Mouse (Mus musculus) embryonic fibroblast, embryonic 13.5 days (primary cell): Measurements from ENCODE around the gene Kif1b.

Source experiments
- CTCF ChIP-seq: IDR thresholded peaks from 2 replicates; pipeline ENCODE4 v1.5.1; 2011; ENCODE audit warnings: mild to moderate bottlenecking, control low read depth, low read length, moderate library complexity, borderline replicate concordance; ENCODE audit not compliant: insufficient read depth
- POLR2A ChIP-seq: IDR thresholded peaks from 2 replicates; pipeline ENCODE4 v1.6.1; 2011; ENCODE audit warnings: low read depth, mild to moderate bottlenecking, control low read depth, low read length, moderate library complexity

DNA sequence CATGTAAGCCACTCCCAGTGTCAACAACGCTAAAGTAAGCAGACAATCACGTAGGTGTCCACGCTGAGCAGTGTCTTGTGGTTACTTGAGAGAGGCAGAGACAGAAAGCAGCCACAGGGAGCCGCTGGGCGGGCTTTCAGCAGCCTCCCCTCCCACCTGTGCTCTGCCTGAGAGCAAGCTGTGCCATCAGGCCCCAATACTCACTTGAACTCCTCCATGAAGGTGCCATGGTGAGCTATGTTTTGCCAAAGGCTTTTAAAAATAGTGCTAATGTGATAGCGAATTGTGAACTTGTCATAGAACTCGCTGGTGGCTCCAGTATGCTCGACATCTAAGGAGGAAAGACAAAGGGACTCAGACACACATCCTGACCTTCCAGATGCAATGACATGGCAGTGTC lies 36.8 kb upstream of the Kif1b start:
- TF ChIP-seq CTCF (no peak), POLR2A (no peak)
